Mouse (Mus musculus) liver, postnatal 0 days (tissue): Measurements from ENCODE around the gene Hoxb8. TPM values are rescaled to one million over a fixed set of nuclear protein-coding genes. Genes with fewer than 3 reads are reported as not detected.

ENCODE experiments used
- ATAC-seq: fragments of 200-750 bp; cut with Nextera tagmentation; 2 replicates; pipeline ENCODE4 v1.8.0; 2017; ENCODE audit warnings: mild to moderate bottlenecking, moderate library complexity
- DNase-seq: peaks from one replicate; pipeline ENCODE4 v3.0.0-alpha.2; 2016
- H3K27ac ChIP-seq: fragments of 300-500 bp; sonication (generic); 2 replicates; pipeline ENCODE4 v1.5.1; 2014; ENCODE audit warnings: antibody characterized with exemption, moderate library complexity, mild to moderate bottlenecking, low read depth
- H3K27me3 ChIP-seq: fragments of 300-500 bp; sonication (generic); 2 replicates; pipeline ENCODE4 v1.6.1; 2014; ENCODE audit warnings: low read length, control low read depth, mixed read lengths; ENCODE audit not compliant: insufficient read depth
- H3K36me3 ChIP-seq: fragments of 300-500 bp; sonication (generic); replicated peaks from 2 replicates; pipeline ENCODE4 v1.6.1; 2014; ENCODE audit warnings: mild to moderate bottlenecking, control low read depth, low read length, moderate library complexity, mixed read lengths; ENCODE audit not compliant: insufficient read depth
- H3K4me1 ChIP-seq: fragments of 300-500 bp; sonication (generic); 2 replicates; pipeline ENCODE4 v1.6.1; 2014; ENCODE audit warnings: antibody characterized with exemption, mild to moderate bottlenecking, control low read depth; ENCODE audit not compliant: insufficient read depth
- H3K4me2 ChIP-seq: fragments of 300-500 bp; sonication (generic); 2 replicates; pipeline ENCODE4 v1.6.1; 2014; ENCODE audit warnings: low read depth, mild to moderate bottlenecking, low read length, moderate library complexity, mixed read lengths
- H3K4me3 ChIP-seq: fragments of 300-500 bp; sonication (generic); 2 replicates; pipeline ENCODE4 v1.5.1; 2014; ENCODE audit warnings: low read depth, low read length
- H3K9ac ChIP-seq: fragments of 300-500 bp; sonication (generic); replicated peaks from 2 replicates; pipeline ENCODE4 v1.6.1; 2014; ENCODE audit warnings: mild to moderate bottlenecking, moderate library complexity
- H3K9me3 ChIP-seq: fragments of 300-500 bp; sonication (generic); 2 replicates; pipeline ENCODE4 v1.6.1; 2016; ENCODE audit warnings: mild to moderate bottlenecking, control low read depth, low read length, mixed read lengths
- CTCF ChIP-seq: sonication (generic); IDR thresholded peaks from 2 replicates; pipeline ENCODE4 v1.5.1; 2016; ENCODE audit warnings: antibody characterized with exemption, low read depth
- EP300 ChIP-seq: IDR thresholded peaks from 2 replicates; pipeline ENCODE4 v1.6.1; 2016; ENCODE audit warnings: antibody characterized with exemption, low read depth, mild to moderate bottlenecking
- WGBS: fragments of 180-500 bp; shearing (Covaris S2); extraction: QIAGEN DNeasy Blood & Tissue Kit; methylation state at CpG from one replicate; pipeline ENCODE4 v1.1.7; 2014; ENCODE audit not compliant: insufficient replicate concordance; 5-methylcytosine and 5-hydroxymethylcytosine counted together
- polyA plus RNA-seq: library from polyadenylated mRNA; unstranded; fragments of >200 nt; fragmentation: Nextera tagmentation; extraction: Ambion mirVana; gene quantifications from 2 replicates; pipeline ENCODE4 v1.2.1, GENCODE M21; 2015

Hoxb8 gene
- polyA plus RNA-seq, 1 experiment from 2014 or later: not detected

GRCm38 (mm10) chr11:96313134-96313533 lies 31.4 kb downstream of the Hoxb8 start:
- no peak for TF ChIP-seq EP300
- H3K4me1 ChIP-seq: peaks cover 8% of the 10 kb centered on the region
- 56% methylated on average over 2 of the region's 2 CpGs for WGBS
- no peak overlapping the region for H3K4me2 ChIP-seq
- no peaks in the 10 kb centered on the region for H3K36me3 ChIP-seq
- ATAC-seq (no peak), DNase-seq (no peak)
- no peak overlapping the region for H3K9ac ChIP-seq
- no peak overlapping the region for H3K4me3 ChIP-seq
- H3K9me3 ChIP-seq: no peaks in the 10 kb centered on the region
- H3K27me3 ChIP-seq: peaks cover 97% of the 10 kb centered on the region
- H3K27ac ChIP-seq: no peak overlapping the region

DNA sequence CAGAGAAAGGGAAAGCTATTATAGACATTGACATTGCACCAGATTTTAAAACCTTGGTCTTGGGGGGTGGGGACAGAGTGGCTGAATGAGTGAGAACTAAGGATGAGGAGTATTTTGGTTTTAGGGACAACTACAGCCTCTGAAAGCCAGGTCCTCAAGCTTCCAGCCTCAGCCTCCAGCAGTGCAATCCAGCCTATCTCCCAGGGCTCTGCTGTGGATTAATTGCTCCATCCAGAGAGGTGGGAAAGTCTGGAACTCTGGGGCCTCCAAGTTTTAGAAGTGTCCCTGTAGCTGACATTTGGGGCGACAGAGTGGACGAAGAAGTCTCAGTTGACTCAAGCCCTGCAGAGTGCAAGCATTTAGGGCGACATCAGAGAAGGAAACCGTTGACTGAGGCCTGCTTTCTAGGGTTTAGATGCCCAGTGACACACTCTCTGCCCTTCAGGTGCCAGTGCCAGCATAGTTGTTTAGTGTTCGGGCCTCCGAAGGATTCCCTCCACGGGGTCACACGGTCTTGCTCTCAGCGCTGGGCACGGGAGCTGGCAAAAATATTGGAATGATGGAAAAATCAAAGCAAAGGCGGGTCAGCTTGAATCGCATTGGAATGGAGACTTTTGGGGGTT lies 32.2 kb downstream of the Hoxb8 start:
- H3K9ac ChIP-seq: no peak overlapping the region

GRCm38 (mm10) chr11:96314671-96315343 lies 33.1 kb downstream of the Hoxb8 start:
- no peaks in the 10 kb centered on the region for H3K36me3 ChIP-seq
- no peak for TF ChIP-seq CTCF
- ATAC-seq (no peak), DNase-seq (peak; percentile 32)
- H3K4me1 ChIP-seq: peaks cover 8% of the 10 kb centered on the region
- H3K4me3 ChIP-seq: peak overlapping the region; percentile 28
- H3K9me3 ChIP-seq: no peaks in the 10 kb centered on the region
- peak overlapping the region; percentile 64 for H3K27ac ChIP-seq
- 3% methylated on average over 34 of the region's 34 CpGs for WGBS
- H3K27me3 ChIP-seq: peaks cover 98% of the 10 kb centered on the region
- no peak overlapping the region for H3K9ac ChIP-seq
- H3K4me2 ChIP-seq: peak overlapping the region; percentile 50

More for the DNA sequence above, 32.2 kb downstream of the Hoxb8 start:
- 27% methylated on average over 12 of the region's 12 CpGs for WGBS
- H3K36me3 ChIP-seq: no peaks in the 10 kb centered on the region
- H3K4me1 ChIP-seq: peaks cover 8% of the 10 kb centered on the region
- ATAC-seq: no peak
- H3K27ac ChIP-seq: peak overlapping the region; percentile 64; the same call in 1 of the 2 replicates
- H3K9me3 ChIP-seq: no peaks in the 10 kb centered on the region
- no peak for TF ChIP-seq CTCF
- no peak for TF ChIP-seq EP300
- peak overlapping the region; percentile 50; the same call in 1 of the 2 replicates for H3K4me2 ChIP-seq
- no peak overlapping the region for H3K4me3 ChIP-seq
- DNase-seq: no peak
- H3K27me3 ChIP-seq: peaks cover 97% of the 10 kb centered on the region

DNA sequence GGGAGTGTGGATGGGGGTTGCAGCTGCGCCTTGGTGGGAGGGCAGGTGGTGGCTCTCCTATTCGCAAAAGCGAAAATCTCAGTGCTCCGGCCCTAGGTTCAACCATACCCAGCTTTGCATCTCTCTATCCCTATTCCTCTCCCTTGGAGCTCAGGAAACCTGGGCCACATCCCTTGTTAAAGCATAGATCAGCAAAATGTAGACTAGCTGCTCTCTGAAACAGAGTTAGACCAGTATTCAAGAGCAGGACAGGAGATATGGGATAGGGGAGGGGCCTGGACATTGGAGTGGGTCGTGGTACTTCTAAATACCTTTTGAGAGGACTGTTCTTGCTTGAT lies 33.6 kb downstream of the Hoxb8 start:
- Histone ChIP-seq H3K36me3 (no peaks in the 10 kb centered on the region), H3K27ac (no peak overlapping the region; the same call in 1 of the 2 replicates), H3K4me2 (peak overlapping the region; percentile 50), H3K4me1 (peaks cover 8% of the 10 kb centered on the region), H3K4me3 (peak overlapping the region; percentile 28), H3K9me3 (no peaks in the 10 kb centered on the region), H3K9ac (no peak overlapping the region), H3K27me3 (peaks cover 98% of the 10 kb centered on the region)
- WGBS: 28% methylated on average over 5 of the region's 5 CpGs
- DNase-seq (no peak), ATAC-seq (no peak)
- TF ChIP-seq EP300 (no peak), CTCF (no peak)

GRCm38 (mm10) chr11:96316696-96317607 lies 35.2 kb downstream of the Hoxb8 start:
- no peak for ATAC-seq
- H3K27ac ChIP-seq: no peak overlapping the region
- H3K4me2 ChIP-seq: no peak overlapping the region
- H3K9me3 ChIP-seq: no peaks in the 10 kb centered on the region
- H3K9ac ChIP-seq: no peak overlapping the region
- 36% methylated on average over 18 of the region's 18 CpGs for WGBS
- peaks cover under 1% of the 10 kb centered on the region; the same call in 1 of the 2 replicates for H3K4me1 ChIP-seq
- H3K4me3 ChIP-seq: no peak overlapping the region
- DNase-seq: no peak
- H3K27me3 ChIP-seq: peaks cover 91% of the 10 kb centered on the region
- no peaks in the 10 kb centered on the region for H3K36me3 ChIP-seq
- no peak for TF ChIP-seq EP300
- TF ChIP-seq CTCF: no peak
